Mouse (Mus musculus): ENCODE results near the gene Caln1. TPM values are rescaled to one million over a fixed set of nuclear protein-coding genes. Genes with fewer than 3 reads are reported as not detected.

Caln1 gene
- polyA plus RNA-seq, 1 experiment = 0.01 TPM

- TF ChIP-seq GATA1 (IDR thresholded peaks at IDR 0.05; ENCODE audit: low read length) = no peak
- TF ChIP-seq TAL1 (IDR thresholded peaks at IDR 0.05; ENCODE audit: low read length) = no peak
- H3K27me3 ChIP-seq (ENCODE audit: control insufficient read depth) = no peaks in the 10 kb centered on the region
- H3K4me1 ChIP-seq (ENCODE audit: control insufficient read depth) = no peaks in the 10 kb centered on the region
- peaks cover 33% of the 10 kb centered on the region for H3K9me3 ChIP-seq (ENCODE audit: control insufficient read depth, low read length)
- no peak overlapping the region for H3K4me3 ChIP-seq (replicated peaks)
- no peaks in the 10 kb centered on the region for H3K36me3 ChIP-seq (ENCODE audit: control insufficient read depth)
These were observed 184.7 kb downstream of the Caln1 start for GRCm38 (mm10) chr5:130553916-130554315.

GRCm38 (mm10) chr5:130563146-130563545 is 193.9 kb downstream of the Caln1 start:
- no peaks in the 10 kb centered on the region for H3K36me3 ChIP-seq (ENCODE audit: control insufficient read depth)
- H3K9me3 ChIP-seq (ENCODE audit: control insufficient read depth, low read length) = peaks cover 28% of the 10 kb centered on the region
- no peak for TF ChIP-seq GATA1 (IDR thresholded peaks at IDR 0.05; ENCODE audit: low read length)
- no peak for TF ChIP-seq TAL1 (IDR thresholded peaks at IDR 0.05; ENCODE audit: low read length)

GRCm38 (mm10) chr5:130566002-130566401 is 196.7 kb downstream of the Caln1 start:
- Histone ChIP-seq H3K9me3 (ENCODE audit: control insufficient read depth, low read length) (peaks cover 24% of the 10 kb centered on the region), H3K27me3 (ENCODE audit: control insufficient read depth) (no peaks in the 10 kb centered on the region), H3K4me3 (replicated peaks) (no peak overlapping the region), H3K4me1 (ENCODE audit: control insufficient read depth) (no peaks in the 10 kb centered on the region), H3K36me3 (ENCODE audit: control insufficient read depth) (no peaks in the 10 kb centered on the region)
- TF ChIP-seq TAL1 (IDR thresholded peaks at IDR 0.05; ENCODE audit: low read length) (no peak), GATA1 (IDR thresholded peaks at IDR 0.05; ENCODE audit: low read length) (no peak)

More at GRCm38 (mm10) chr5:130563146-130563545, 193.9 kb downstream of the Caln1 start:
- H3K27me3 ChIP-seq (ENCODE audit: control insufficient read depth) = no peaks in the 10 kb centered on the region
- no peaks in the 10 kb centered on the region for H3K4me1 ChIP-seq (ENCODE audit: control insufficient read depth)
- H3K4me3 ChIP-seq (replicated peaks) = no peak overlapping the region

GRCm38 (mm10) chr5:130577581-130577980 is 208.3 kb downstream of the Caln1 start:
- H3K36me3 ChIP-seq (ENCODE audit: control insufficient read depth) = no peaks in the 10 kb centered on the region
- no peaks in the 10 kb centered on the region for H3K27me3 ChIP-seq (ENCODE audit: control insufficient read depth)
- H3K9me3 ChIP-seq (ENCODE audit: control insufficient read depth, low read length) = no peaks in the 10 kb centered on the region
- no peak overlapping the region for H3K4me3 ChIP-seq (replicated peaks)
- TF ChIP-seq TAL1 (IDR thresholded peaks at IDR 0.05; ENCODE audit: low read length) (no peak), GATA1 (IDR thresholded peaks at IDR 0.05; ENCODE audit: low read length) (no peak)
- no peaks in the 10 kb centered on the region for H3K4me1 ChIP-seq (ENCODE audit: control insufficient read depth)

- no peak for TF ChIP-seq GATA1 (IDR thresholded peaks at IDR 0.05; ENCODE audit: low read length)
- TF ChIP-seq TAL1 (IDR thresholded peaks at IDR 0.05; ENCODE audit: low read length) = no peak
- Histone ChIP-seq H3K9me3 (ENCODE audit: control insufficient read depth, low read length) (peaks cover 16% of the 10 kb centered on the region), H3K4me1 (ENCODE audit: control insufficient read depth) (no peaks in the 10 kb centered on the region), H3K36me3 (ENCODE audit: control insufficient read depth) (no peaks in the 10 kb centered on the region), H3K4me3 (replicated peaks) (no peak overlapping the region), H3K27me3 (ENCODE audit: control insufficient read depth) (no peaks in the 10 kb centered on the region)
These were observed 214.8 kb downstream of the Caln1 start for GRCm38 (mm10) chr5:130584042-130584441.

- Histone ChIP-seq H3K4me1 (ENCODE audit: control insufficient read depth) (no peaks in the 10 kb centered on the region), H3K4me3 (replicated peaks) (no peak overlapping the region), H3K36me3 (ENCODE audit: control insufficient read depth) (no peaks in the 10 kb centered on the region), H3K9me3 (ENCODE audit: control insufficient read depth, low read length) (peaks cover 22% of the 10 kb centered on the region), H3K27me3 (ENCODE audit: control insufficient read depth) (no peaks in the 10 kb centered on the region)
- TF ChIP-seq GATA1 (IDR thresholded peaks at IDR 0.05; ENCODE audit: low read length) (no peak), TAL1 (IDR thresholded peaks at IDR 0.05; ENCODE audit: low read length) (no peak)
These were observed 217.0 kb downstream of the Caln1 start for GRCm38 (mm10) chr5:130586257-130586656.

GRCm38 (mm10) chr5:130596541-130596940 is 227.3 kb downstream of the Caln1 start:
- H3K9me3 ChIP-seq (ENCODE audit: control insufficient read depth, low read length) = peaks cover 40% of the 10 kb centered on the region
- no peak overlapping the region for H3K4me3 ChIP-seq (replicated peaks)
- H3K27me3 ChIP-seq (ENCODE audit: control insufficient read depth) = no peaks in the 10 kb centered on the region

GRCm38 (mm10) chr5:130613657-130614056 is 244.4 kb downstream of the Caln1 start:
- TF ChIP-seq TAL1 (IDR thresholded peaks at IDR 0.05; ENCODE audit: low read length) (no peak), GATA1 (IDR thresholded peaks at IDR 0.05; ENCODE audit: low read length) (no peak)
- no peaks in the 10 kb centered on the region for H3K36me3 ChIP-seq (ENCODE audit: control insufficient read depth)
- H3K4me3 ChIP-seq (replicated peaks) = no peak overlapping the region
- H3K9me3 ChIP-seq (ENCODE audit: control insufficient read depth, low read length) = peaks cover 20% of the 10 kb centered on the region
- no peaks in the 10 kb centered on the region for H3K4me1 ChIP-seq (ENCODE audit: control insufficient read depth)
- no peaks in the 10 kb centered on the region for H3K27me3 ChIP-seq (ENCODE audit: control insufficient read depth)

More at GRCm38 (mm10) chr5:130596541-130596940, 227.3 kb downstream of the Caln1 start:
- TF ChIP-seq GATA1 (IDR thresholded peaks at IDR 0.05; ENCODE audit: low read length) (no peak), TAL1 (IDR thresholded peaks at IDR 0.05; ENCODE audit: low read length) (no peak)
- Histone ChIP-seq H3K4me1 (ENCODE audit: control insufficient read depth) (no peaks in the 10 kb centered on the region), H3K36me3 (ENCODE audit: control insufficient read depth) (no peaks in the 10 kb centered on the region)

- H3K4me1 ChIP-seq (ENCODE audit: control insufficient read depth) = no peaks in the 10 kb centered on the region
- no peak overlapping the region for H3K4me3 ChIP-seq (replicated peaks)
- H3K36me3 ChIP-seq (ENCODE audit: control insufficient read depth) = no peaks in the 10 kb centered on the region
- no peaks in the 10 kb centered on the region for H3K27me3 ChIP-seq (ENCODE audit: control insufficient read depth)
- TF ChIP-seq TAL1 (IDR thresholded peaks at IDR 0.05; ENCODE audit: low read length) (no peak), GATA1 (IDR thresholded peaks at IDR 0.05; ENCODE audit: low read length) (no peak)
- peaks cover 24% of the 10 kb centered on the region for H3K9me3 ChIP-seq (ENCODE audit: control insufficient read depth, low read length)
These were observed 245.0 kb downstream of the Caln1 start for GRCm38 (mm10) chr5:130614209-130614608.

- Histone ChIP-seq H3K4me3 (replicated peaks) (no peak overlapping the region), H3K27me3 (ENCODE audit: control insufficient read depth) (no peaks in the 10 kb centered on the region; the same call in 1 of the 2 replicates), H3K36me3 (ENCODE audit: control insufficient read depth) (no peaks in the 10 kb centered on the region), H3K4me1 (ENCODE audit: control insufficient read depth) (no peaks in the 10 kb centered on the region), H3K9me3 (ENCODE audit: control insufficient read depth, low read length) (peaks cover 35% of the 10 kb centered on the region)
- TF ChIP-seq TAL1 (IDR thresholded peaks at IDR 0.05; ENCODE audit: low read length) = no peak
- TF ChIP-seq GATA1 (IDR thresholded peaks at IDR 0.05; ENCODE audit: low read length) = no peak
These were observed 250.8 kb downstream of the Caln1 start for GRCm38 (mm10) chr5:130620060-130620459.

All from erythroblast, embryonic 14.5 days (primary cell).